Mouse (Mus musculus): ENCODE measurements around the gene Cypt12. TPM values are rescaled to one million over a fixed set of nuclear protein-coding genes. Genes with fewer than 3 reads are reported as not detected.

Cypt12 gene
- not detected in 2 replicates for polyA plus RNA-seq (2012; rRNA removed)

GRCm38 (mm10) chr3:17948299-17948698, at the start of gene Cypt12:
Gene Cypt12 (plus strand): TSS chr3:17948410.

Data from liver, embryonic 18 days (tissue).